In the genomic region with DNA sequence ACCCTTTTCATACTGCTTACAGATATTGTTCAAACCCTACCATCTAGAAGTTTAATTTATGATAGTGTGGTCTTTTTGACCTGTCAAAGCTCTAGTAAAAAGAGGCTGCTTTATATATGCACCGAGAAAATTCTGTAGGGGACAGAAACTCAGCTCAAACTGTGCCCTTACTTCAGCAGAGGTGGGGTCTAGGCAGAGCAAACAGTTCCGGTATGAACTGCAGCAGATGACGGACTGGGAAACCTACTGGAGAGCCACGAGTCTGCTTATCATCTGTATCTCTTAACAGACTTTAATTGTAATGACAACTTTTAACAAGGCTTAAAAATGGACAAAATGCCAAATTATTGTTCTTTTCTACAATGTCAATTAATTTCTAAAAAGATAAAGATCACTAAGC, we compare ENCODE assay signal across 20 mouse cellular contexts. TPM values are rescaled to one million over a fixed set of nuclear protein-coding genes. Genes with fewer than 3 reads are reported as not detected.
DNase-seq lines count a peak whose midpoint lies in the region; ATAC-seq and TF ChIP-seq lines count a peak whose summit lies in the region.
"Had no signal": no experiment of that assay in that cellular context is flagged by ENCODE, and none has a peak within 500 bp of the region (broad histone marks: within the 10 kb centered on the region; RNA-seq: fewer than 3 reads in every experiment).

No protein-coding gene starts in this region.

- no peak overlapping the region for H3K4me3 ChIP-seq in forebrain, postnatal 0 days (ENCODE audit: low read depth, low read length)
- no peak overlapping the region for H3K4me3 ChIP-seq in forebrain, embryonic 14.5 days (ENCODE audit: low read depth, low read length)
- H3K4me3 ChIP-seq in layer of hippocampus, adult 2 months = peak overlapping the region; percentile 22
- no peak overlapping the region for H3K4me3 ChIP-seq in midbrain, embryonic 11.5 days (ENCODE audit: low read depth, low read length)
- H3K4me3 ChIP-seq in midbrain, embryonic 14.5 days (replicated peaks; ENCODE audit: low read depth, low read length) = no peak overlapping the region
- H3K4me3 ChIP-seq in olfactory bulb, adult 2 months (ENCODE audit: insufficient read depth, low read depth, low read length) = no peak overlapping the region
- H3K4me3 ChIP-seq: embryonic facial prominence, embryonic 13.5 days; forebrain, embryonic 15.5 days; heart, embryonic 13.5 days; hindbrain, embryonic 12.5 days had no signal

- peak overlapping the region; percentile 11; the same call in 1 of the 2 replicates for H3K27ac ChIP-seq in forebrain, postnatal 0 days (ENCODE audit: low read depth, low read length)
- no peak overlapping the region for H3K27ac ChIP-seq in forebrain, embryonic 14.5 days (ENCODE audit: low read depth, low read length)
- H3K27ac ChIP-seq in layer of hippocampus, adult 2 months = peak overlapping the region; percentile 89
- no peak overlapping the region for H3K27ac ChIP-seq in midbrain, embryonic 11.5 days (ENCODE audit: low read depth, low read length)
- no peak overlapping the region for H3K27ac ChIP-seq in midbrain, embryonic 14.5 days (replicated peaks; ENCODE audit: low read depth, low read length)
- H3K27ac ChIP-seq in olfactory bulb, adult 2 months (ENCODE audit: insufficient read depth, low read depth, low read length) = peak overlapping the region; percentile 80
- H3K27ac ChIP-seq: embryonic facial prominence, embryonic 13.5 days; heart, embryonic 13.5 days; hindbrain, embryonic 12.5 days had no signal

- peaks cover 22% of the 10 kb centered on the region for H3K4me1 ChIP-seq in forebrain, postnatal 0 days (ENCODE audit: insufficient read depth)
- H3K4me1 ChIP-seq in forebrain, embryonic 14.5 days (ENCODE audit: control insufficient read depth, insufficient read depth, low read length) = peaks cover 30% of the 10 kb centered on the region
- H3K4me1 ChIP-seq in midbrain, embryonic 11.5 days (ENCODE audit: control insufficient read depth, insufficient read depth, low read length) = peaks cover 56% of the 10 kb centered on the region
- peaks cover 43% of the 10 kb centered on the region for H3K4me1 ChIP-seq in midbrain, embryonic 14.5 days (ENCODE audit: control insufficient read depth, insufficient read depth, low read length)
- H3K4me1 ChIP-seq in olfactory bulb, adult 2 months (ENCODE audit: control insufficient read depth, insufficient read depth, low read length) = peaks cover 9% of the 10 kb centered on the region

- DNase-seq in forebrain, postnatal 0 days = no peak
- no peak for DNase-seq in forebrain, embryonic 14.5 days (ENCODE audit: low spot score)
- no peak for DNase-seq in layer of hippocampus, adult 2 months (ENCODE audit: low spot score in 2 of 2)
- DNase-seq in layer of hippocampus, postnatal 10 days (ENCODE audit: low spot score in 2 of 2) = no peak
- peak; percentile 83 for DNase-seq in midbrain, embryonic 11.5 days (ENCODE audit: low spot score, missing footprints)
- no peak for DNase-seq in midbrain, embryonic 14.5 days
- no peak for DNase-seq in retina, postnatal 1 day
- DNase-seq: adrenal gland, postnatal 14 days; cerebellum, adult 11-12 months; cerebellum, adult 9-10 months; cerebellum, postnatal 25 days; gastrocnemius, postnatal 25 days; heart, postnatal 36 days had no signal

- no peak for ATAC-seq in forebrain, postnatal 0 days
- no peak for ATAC-seq in forebrain, embryonic 14.5 days
- ATAC-seq in midbrain, embryonic 11.5 days (ENCODE audit: low FRiP score) = no peak
- ATAC-seq in midbrain, embryonic 14.5 days (ENCODE audit: low FRiP score, low TSS enrichment) = no peak
- ATAC-seq: activated CD4-positive, CD25-positive, alpha-beta regulatory T cell, adult 4 months; forebrain, embryonic 15.5 days; Patski had no signal

- TF ChIP-seq CTCF in forebrain, postnatal 0 days (IDR thresholded peaks at IDR 0.05; ENCODE audit: low read depth) = no peak
- no peak for TF ChIP-seq CTCF in layer of hippocampus, adult 2 months (conservative IDR thresholded peaks at IDR 0.05)
- no peak for TF ChIP-seq CTCF in olfactory bulb, adult 2 months (IDR thresholded peaks at IDR 0.05; ENCODE audit: insufficient read depth, low read depth, low read length)

- 62% methylated on average over 4 of the region's 4 CpGs for WGBS in forebrain, postnatal 0 days
- WGBS in forebrain, embryonic 14.5 days = 83% methylated on average over 4 of the region's 4 CpGs
- 37% methylated on average over 4 of the region's 4 CpGs for WGBS in midbrain, embryonic 11.5 days
- WGBS in midbrain, embryonic 14.5 days = 32% methylated on average over 4 of the region's 4 CpGs
- 21% methylated on average over 4 of the region's 4 CpGs for WGBS in olfactory bulb, adult 2 months

- H3K9ac ChIP-seq in forebrain, postnatal 0 days = no peak overlapping the region
- H3K9ac ChIP-seq in forebrain, embryonic 14.5 days (ENCODE audit: low read length) = no peak overlapping the region
- H3K9ac ChIP-seq in midbrain, embryonic 11.5 days (ENCODE audit: low read length) = no peak overlapping the region
- H3K9ac ChIP-seq in midbrain, embryonic 14.5 days (replicated peaks; ENCODE audit: low read length) = no peak overlapping the region
- H3K9ac ChIP-seq: embryonic facial prominence, embryonic 13.5 days; forebrain, embryonic 15.5 days; heart, embryonic 13.5 days; hindbrain, embryonic 12.5 days had no signal

- no peaks in the 10 kb centered on the region for H3K27me3 ChIP-seq in forebrain, postnatal 0 days (ENCODE audit: insufficient read depth, low read length)
- H3K27me3 ChIP-seq in forebrain, embryonic 14.5 days (replicated peaks; ENCODE audit: control insufficient read depth, insufficient read depth, low read length) = no peaks in the 10 kb centered on the region
- H3K27me3 ChIP-seq in midbrain, embryonic 11.5 days (ENCODE audit: control insufficient read depth, insufficient read depth, low read length) = no peaks in the 10 kb centered on the region
- no peaks in the 10 kb centered on the region for H3K27me3 ChIP-seq in midbrain, embryonic 14.5 days (ENCODE audit: control insufficient read depth, insufficient read depth, low read length)
- H3K27me3 ChIP-seq: embryonic facial prominence, embryonic 13.5 days; forebrain, embryonic 15.5 days; heart, embryonic 13.5 days; hindbrain, embryonic 12.5 days; Patski had no signal

- no peak overlapping the region for H3K4me2 ChIP-seq in forebrain, postnatal 0 days (ENCODE audit: low read depth)
- no peak overlapping the region for H3K4me2 ChIP-seq in forebrain, embryonic 14.5 days (ENCODE audit: low read length)
- H3K4me2 ChIP-seq in midbrain, embryonic 11.5 days = no peak overlapping the region
- H3K4me2 ChIP-seq in midbrain, embryonic 14.5 days (ENCODE audit: low read length) = no peak overlapping the region
- H3K4me2 ChIP-seq: embryonic facial prominence, embryonic 13.5 days; forebrain, embryonic 15.5 days; heart, embryonic 13.5 days; hindbrain, embryonic 12.5 days had no signal

- H3K36me3 ChIP-seq in forebrain, postnatal 0 days (ENCODE audit: insufficient read depth) = no peaks in the 10 kb centered on the region; the same call in 1 of the 2 replicates
- H3K36me3 ChIP-seq in forebrain, embryonic 14.5 days (ENCODE audit: control insufficient read depth, insufficient read depth, low read length) = peaks cover 2% of the 10 kb centered on the region; the same call in 1 of the 2 replicates
- no peaks in the 10 kb centered on the region for H3K36me3 ChIP-seq in midbrain, embryonic 11.5 days (ENCODE audit: control insufficient read depth, insufficient read depth, low read length)
- no peaks in the 10 kb centered on the region for H3K36me3 ChIP-seq in midbrain, embryonic 14.5 days (ENCODE audit: control insufficient read depth, insufficient read depth, low read length)
- H3K36me3 ChIP-seq: hindbrain, embryonic 12.5 days had no signal

- no peak for TF ChIP-seq POLR2A in olfactory bulb, adult 2 months (IDR thresholded peaks at IDR 0.05; ENCODE audit: insufficient read depth, low read depth, low read length)

- no peaks in the 10 kb centered on the region for H3K9me3 ChIP-seq in forebrain, postnatal 0 days (ENCODE audit: low read length)
- no peaks in the 10 kb centered on the region for H3K9me3 ChIP-seq in forebrain, embryonic 14.5 days (replicated peaks; ENCODE audit: control insufficient read depth, low read length)
- no peaks in the 10 kb centered on the region for H3K9me3 ChIP-seq in midbrain, embryonic 11.5 days (ENCODE audit: control insufficient read depth, low read length)
- H3K9me3 ChIP-seq in midbrain, embryonic 14.5 days (ENCODE audit: control insufficient read depth, low read length) = no peaks in the 10 kb centered on the region
- H3K9me3 ChIP-seq: embryonic facial prominence, embryonic 13.5 days; forebrain, embryonic 15.5 days; heart, embryonic 13.5 days; hindbrain, embryonic 12.5 days had no signal

RNA-seq across cellular contexts. Expression of a gene that starts 30.0 kb away (rescaled TPM):
- 150 and 186 TPM in 2 replicates for total RNA-seq in forebrain, postnatal 0 days (2014; rRNA removed)
- 47.7 and 50.6 TPM in 2 replicates for polyA plus RNA-seq in forebrain, postnatal 0 days (2015; fragmentation: Nextera tagmentation; extraction: Ambion mirVana)
- polyA plus RNA-seq in forebrain, embryonic 14.5 days (2014; fragmentation: Nextera tagmentation; extraction: Ambion mirVana) = 70.6 and 87.0 TPM in 2 replicates
- 100 to 1,000 TPM; 430 to 443 TPM for total RNA-seq in layer of hippocampus, adult 2 months (2021)
- 100 to 1,000 TPM; 351 to 372 TPM for total RNA-seq in layer of hippocampus, postnatal 10 days (2021)
- 61.2 and 69.9 TPM in 2 replicates for polyA plus RNA-seq in midbrain, embryonic 11.5 days (2014; fragmentation: Nextera tagmentation; extraction: Ambion mirVana)
- 25.5 and 32.3 TPM in 2 replicates for polyA plus RNA-seq in midbrain, embryonic 14.5 days (2014; fragmentation: Nextera tagmentation; extraction: Ambion mirVana)
- 125 and 1,127 TPM in 2 replicates for polyA plus RNA-seq in olfactory bulb, adult 2 months (2012; ENCODE audit: insufficient read depth, insufficient read length, low replicate concordance, missing spikeins)

Comparison
In these comparisons a context has a peak if more than half of its experiments do, and no peak if none do; other contexts are left out.
1. H3K27ac ChIP-seq: peak in forebrain, postnatal 0 days (single experiment), layer of hippocampus, adult 2 months (single experiment) and olfactory bulb, adult 2 months (single experiment); none in forebrain, embryonic 14.5 days (single experiment), midbrain, embryonic 11.5 days (single experiment) and midbrain, embryonic 14.5 days (single experiment).